9 mouse cellular contexts compared by ENCODE assay signal in the genomic region with DNA sequence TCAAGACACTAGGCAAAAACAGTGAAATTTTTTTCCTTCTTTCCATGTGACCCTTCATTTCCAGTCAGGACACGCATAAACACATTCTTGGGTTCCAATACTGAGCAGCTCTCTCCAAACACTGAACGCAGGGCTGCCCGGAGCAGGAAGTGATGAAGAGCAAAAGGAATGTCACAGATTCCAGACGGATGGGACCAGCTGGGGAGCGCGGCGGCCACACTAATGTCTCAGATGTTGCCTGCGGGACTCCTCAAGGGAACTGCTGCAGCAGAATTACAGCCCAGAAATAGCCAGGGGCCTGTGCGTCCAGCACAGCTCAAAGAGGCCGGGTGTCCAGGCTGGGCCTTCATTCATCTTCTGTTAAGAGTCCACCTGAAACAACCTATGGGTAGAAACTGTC. TPM values are rescaled to one million over a fixed set of nuclear protein-coding genes. Genes with fewer than 3 reads are reported as not detected.
A peak's percentile ranks its signal among the peaks of the same experiment; 100 is the strongest.
DNase-seq lines count a peak whose midpoint lies in the region; ATAC-seq and TF ChIP-seq lines count a peak whose summit lies in the region.
"Had no signal": no experiment of that assay in that cellular context is flagged by ENCODE, and none has a peak within 500 bp of the region (broad histone marks: within the 10 kb centered on the region; RNA-seq: fewer than 3 reads in every experiment).

No protein-coding gene starts in this region.

- no peak overlapping the region for H3K4me3 ChIP-seq in embryonic fibroblast, embryonic 13.5 days (ENCODE audit: insufficient read depth, low read length)
- no peak overlapping the region for H3K4me3 ChIP-seq in hindbrain, embryonic 13.5 days
- no peak overlapping the region for H3K4me3 ChIP-seq in liver, adult 2 months (ENCODE audit: insufficient read depth, low read depth, low read length)

- H3K9ac ChIP-seq in hindbrain, embryonic 13.5 days = no peak overlapping the region
- no peak overlapping the region for H3K9ac ChIP-seq in liver, adult 2 months (ENCODE audit: low read depth, low read length)

- H3K9me3 ChIP-seq in hindbrain, embryonic 13.5 days = no peaks in the 10 kb centered on the region
- H3K9me3 ChIP-seq: G1E had no signal

- no peaks in the 10 kb centered on the region for H3K27me3 ChIP-seq in hindbrain, embryonic 13.5 days
- no peaks in the 10 kb centered on the region for H3K27me3 ChIP-seq in liver, adult 2 months (ENCODE audit: control insufficient read depth, insufficient read depth, low read length)

- H3K79me2 ChIP-seq in liver, adult 2 months (ENCODE audit: control insufficient read depth, insufficient read depth, low read length) = no peaks in the 10 kb centered on the region

- TF ChIP-seq CTCF in embryonic fibroblast, embryonic 13.5 days (IDR thresholded peaks at IDR 0.05; ENCODE audit: borderline replicate concordance, insufficient read depth, low read length) = no peak
- no peak for TF ChIP-seq CTCF in liver, adult 2 months (IDR thresholded peaks at IDR 0.05; ENCODE audit: low read depth, low read length)

- DNase-seq in 3T3-L1 (ENCODE audit: low read depth, low spot score) = peak; percentile 78
- peak; percentile 30 for DNase-seq in liver, adult 2 months (ENCODE audit: extremely low read depth, low read depth, low spot score)
- no peak for DNase-seq in testis, postnatal 10 days (ENCODE audit: low spot score)
- DNase-seq in cerebellum, postnatal 14 days = no peak

- peak overlapping the region; percentile 97 for H3K27ac ChIP-seq in embryonic fibroblast, embryonic 13.5 days (ENCODE audit: insufficient read depth, low read length)
- H3K27ac ChIP-seq in hindbrain, embryonic 13.5 days = peak overlapping the region; percentile 6; the same call in 1 of the 2 replicates
- peak overlapping the region; percentile 11 for H3K27ac ChIP-seq in liver, adult 2 months (replicated peaks; ENCODE audit: insufficient read depth, low read depth, low read length)

- no peak overlapping the region for H3K4me2 ChIP-seq in hindbrain, embryonic 13.5 days

- no peaks in the 10 kb centered on the region for H3K36me3 ChIP-seq in hindbrain, embryonic 13.5 days
- no peaks in the 10 kb centered on the region for H3K36me3 ChIP-seq in liver, adult 2 months (ENCODE audit: control insufficient read depth, insufficient read depth, low read length)
- H3K36me3 ChIP-seq: G1E had no signal

- no peak for ATAC-seq in hindbrain, embryonic 13.5 days (ENCODE audit: low FRiP score)
- ATAC-seq in activated CD4-positive, CD25-positive, alpha-beta regulatory T cell, adult 4 months = no peak
- ATAC-seq in megakaryocyte, adult 5-6 weeks (ENCODE audit: poor library complexity, severe bottlenecking) = no peak

- no peak for TF ChIP-seq POLR2A in embryonic fibroblast, embryonic 13.5 days (IDR thresholded peaks at IDR 0.05; ENCODE audit: low read depth, low read length)
- TF ChIP-seq POLR2A in liver, adult 2 months (IDR thresholded peaks at IDR 0.05; ENCODE audit: extremely low read depth, insufficient read depth, low read length) = no peak

- WGBS in hindbrain, embryonic 13.5 days = 57% methylated on average over 10 of the region's 10 CpGs
- 84% methylated on average over 10 of the region's 10 CpGs for WGBS in liver, adult 2 months

- H3K4me1 ChIP-seq in embryonic fibroblast, embryonic 13.5 days (ENCODE audit: control insufficient read depth, insufficient read depth, low read length) = peaks cover 28% of the 10 kb centered on the region
- H3K4me1 ChIP-seq in hindbrain, embryonic 13.5 days (replicated peaks) = peaks cover 24% of the 10 kb centered on the region
- no peaks in the 10 kb centered on the region; the same call in 1 of the 2 replicates for H3K4me1 ChIP-seq in liver, adult 2 months (ENCODE audit: control insufficient read depth, insufficient read depth, low read length)

RNA-seq across cellular contexts. Expression of gene Rasa3, which starts 9.0 kb away (rescaled TPM):
- polyA plus RNA-seq in embryonic fibroblast, embryonic 13.5 days (2011; ENCODE audit: insufficient read length, low read depth, missing spikeins) = 57.2 and 62.6 TPM in 2 replicates
- 28.7 and 30.9 TPM in 2 replicates for polyA plus RNA-seq in hindbrain, embryonic 13.5 days (2015; fragmentation: Nextera tagmentation; extraction: Ambion mirVana)
- total RNA-seq in liver, adult 2 months (2014; rRNA removed) = 10.3 TPM in 2 replicates
- 6.1 and 6.6 TPM in 2 replicates for polyA plus RNA-seq in liver, adult 2 months (2012; rRNA removed)
- 100 to 1,000 TPM in 1 of 2 experiments, 10 to 100 TPM in 1; 89.4 to 115 TPM for polyA plus RNA-seq in activated CD4-positive, CD25-positive, alpha-beta regulatory T cell, adult 4 months (2017; shearing (Covaris generic))
- 72.8 and 75.0 TPM in 2 replicates for total RNA-seq in megakaryocyte, adult 5-6 weeks (2015)
- 159 and 164 TPM in 2 replicates for total RNA-seq in megakaryocyte, adult 5-6 weeks (2017)

RNA-seq across cellular contexts. Expression of gene Cfap97d2, which starts 37.3 kb away (rescaled TPM):
- polyA plus RNA-seq in embryonic fibroblast, embryonic 13.5 days (2011; ENCODE audit: insufficient read length, low read depth, missing spikeins) = not detected in 2 replicates
- polyA plus RNA-seq in hindbrain, embryonic 13.5 days (2015; fragmentation: Nextera tagmentation; extraction: Ambion mirVana) = 2.1 and 2.8 TPM in 2 replicates
- total RNA-seq in liver, adult 2 months (2014; rRNA removed) = not detected in 2 replicates
- polyA plus RNA-seq in liver, adult 2 months (2012; rRNA removed) = not detected in 2 replicates
- polyA plus RNA-seq in activated CD4-positive, CD25-positive, alpha-beta regulatory T cell, adult 4 months (2017; shearing (Covaris generic)) = not detected
- total RNA-seq in megakaryocyte, adult 5-6 weeks (2015) = not detected in 2 replicates
- total RNA-seq in megakaryocyte, adult 5-6 weeks (2017) = not detected in 2 replicates
- polyA plus RNA-seq: G1E had no signal

Comparison
In these comparisons a context has a peak if more than half of its experiments do, and no peak if none do; other contexts are left out.
1. DNase-seq: peak in 3T3-L1 (single experiment) and liver, adult 2 months (single experiment); none in testis, postnatal 10 days (single experiment) and cerebellum, postnatal 14 days (0 of 2).
2. H3K27ac ChIP-seq: peak in every context shown above with its lines; median percentile 97 in embryonic fibroblast, embryonic 13.5 days; 11 in liver, adult 2 months; 6 in hindbrain, embryonic 13.5 days.